Mouse (Mus musculus): ENCODE measurements around the gene Cyp2d11.

- TF ChIP-seq POLR2A (IDR thresholded peaks at IDR 0.05; ENCODE audit: borderline replicate concordance, control insufficient read depth, low read depth, low read length): no peak
- TF ChIP-seq CTCF (IDR thresholded peaks at IDR 0.05; ENCODE audit: control insufficient read depth, insufficient read depth, low read length): no peak
These were observed 29.1 kb upstream of the Cyp2d11 start for GRCm38 (mm10) chr15:82422935-82423334.

All from bone marrow, adult 2 months (tissue).